Mouse (Mus musculus): ENCODE results near the gene Hcn1. TPM values are rescaled to one million over a fixed set of nuclear protein-coding genes. Genes with fewer than 3 reads are reported as not detected.

Hcn1 gene
- total and polyA plus RNA-seq, 3 experiments, result 0.59 to 1.3 (median 1.2) TPM

DNA sequence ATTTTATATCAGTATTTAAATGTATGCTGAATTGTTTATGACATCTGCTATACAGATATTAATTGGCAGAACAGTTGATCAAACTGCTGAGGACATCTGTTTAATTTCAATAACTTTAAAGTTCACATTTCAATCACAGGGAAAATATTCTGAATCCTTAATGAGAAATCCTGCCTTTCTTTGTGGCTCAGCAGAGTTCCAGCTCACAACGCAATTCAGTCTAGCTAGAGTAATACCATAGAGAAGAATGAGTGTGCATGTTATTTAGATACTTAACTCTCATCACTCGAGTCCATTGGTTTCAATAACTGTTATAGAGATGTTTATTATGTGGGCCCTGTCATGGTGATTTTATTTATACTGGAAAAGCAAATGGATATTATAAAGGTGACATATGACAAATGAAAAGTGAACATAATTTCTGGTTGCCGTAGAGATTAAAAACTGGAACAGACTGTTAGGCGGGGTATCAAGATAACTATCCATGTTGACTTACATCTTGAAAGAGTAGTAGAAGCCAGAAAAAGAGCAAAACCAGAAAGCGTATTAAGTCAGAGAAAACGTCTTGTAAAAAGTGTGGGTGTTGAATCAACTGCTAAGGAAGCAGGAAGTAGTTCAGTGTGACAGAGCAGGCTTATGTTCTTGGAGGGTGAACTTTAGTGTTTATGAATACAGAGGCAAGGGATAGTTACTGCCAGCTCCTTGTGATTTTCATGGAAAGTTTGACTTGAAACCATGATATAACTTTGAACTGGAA lies 250.0 kb downstream of the Hcn1 start:
- Histone ChIP-seq H3K4me3 (no peak overlapping the region), H3K9ac (ENCODE audit: low read depth, low read length) (no peak overlapping the region), H3K79me2 (replicated peaks; ENCODE audit: control insufficient read depth, insufficient read depth, low read length) (no peaks in the 10 kb centered on the region), H3K4me1 (ENCODE audit: control insufficient read depth, insufficient read depth, low read length) (no peaks in the 10 kb centered on the region), H3K36me3 (ENCODE audit: control insufficient read depth, insufficient read depth, low read length) (no peaks in the 10 kb centered on the region), H3K27ac (no peak overlapping the region), H3K27me3 (ENCODE audit: control insufficient read depth, insufficient read depth, low read length) (no peaks in the 10 kb centered on the region)
- TF ChIP-seq EP300 (IDR thresholded peaks at IDR 0.05; ENCODE audit: insufficient read depth, low read depth, low read length), result no peak
- no peak for TF ChIP-seq CTCF (IDR thresholded peaks at IDR 0.05)
- no peak for TF ChIP-seq POLR2A (IDR thresholded peaks at IDR 0.05; ENCODE audit: insufficient read depth, low read depth, low read length)
- WGBS, result 68% methylated on average over 6 of the region's 6 CpGs
- intact Hi-C loops (cut with DNase I), result no loop called here
- no peak for DNase-seq

DNA sequence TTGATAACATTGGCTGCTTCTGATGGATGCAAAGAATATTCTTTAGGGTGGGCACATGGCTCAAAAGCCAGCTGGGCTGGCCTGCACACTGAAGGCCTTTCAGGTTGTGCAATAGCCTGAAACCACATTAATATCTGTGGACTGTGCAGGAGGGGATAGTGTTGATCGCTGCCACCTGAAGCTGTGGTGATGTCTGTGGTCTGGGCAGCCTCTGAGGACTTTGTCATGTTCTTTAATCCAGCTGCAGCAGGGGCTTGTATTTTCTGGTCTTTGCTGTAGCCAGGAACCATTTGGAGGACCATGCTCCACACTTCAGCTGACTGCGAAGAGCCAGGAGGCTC lies 250.6 kb downstream of the Hcn1 start:
- no peak for DNase-seq
- H3K4me1 ChIP-seq (ENCODE audit: control insufficient read depth, insufficient read depth, low read length), result no peaks in the 10 kb centered on the region
- no peaks in the 10 kb centered on the region for H3K79me2 ChIP-seq (replicated peaks; ENCODE audit: control insufficient read depth, insufficient read depth, low read length)
- H3K27ac ChIP-seq, result no peak overlapping the region
- TF ChIP-seq CTCF (IDR thresholded peaks at IDR 0.05), result no peak
- TF ChIP-seq POLR2A (IDR thresholded peaks at IDR 0.05; ENCODE audit: insufficient read depth, low read depth, low read length), result no peak
- TF ChIP-seq EP300 (IDR thresholded peaks at IDR 0.05; ENCODE audit: insufficient read depth, low read depth, low read length), result no peak
- H3K27me3 ChIP-seq (ENCODE audit: control insufficient read depth, insufficient read depth, low read length), result no peaks in the 10 kb centered on the region
- intact Hi-C loops (cut with DNase I), result no loop called here
- no peak overlapping the region for H3K9ac ChIP-seq (ENCODE audit: low read depth, low read length)
- WGBS, result 84% methylated on average over 2 of the region's 2 CpGs
- no peaks in the 10 kb centered on the region for H3K36me3 ChIP-seq (ENCODE audit: control insufficient read depth, insufficient read depth, low read length)
- no peak overlapping the region for H3K4me3 ChIP-seq

DNA sequence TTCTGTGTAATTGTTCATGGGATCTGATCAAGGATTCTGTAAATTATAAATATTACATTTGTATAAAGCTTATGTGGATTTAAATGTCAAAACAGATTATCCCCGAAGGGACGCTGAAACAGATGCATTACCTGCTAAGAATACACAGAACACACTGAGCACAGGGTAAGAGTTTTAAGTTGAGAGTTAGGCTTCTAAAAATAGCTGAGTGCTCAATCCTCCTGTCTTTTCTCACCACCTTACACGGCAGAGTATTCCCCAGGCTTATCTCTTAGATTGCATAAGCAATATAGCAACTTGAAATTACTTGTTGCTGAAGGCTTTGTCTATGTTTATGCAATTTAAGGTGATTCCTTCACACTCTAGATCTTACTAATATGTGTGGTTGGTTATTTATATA lies 256.3 kb downstream of the Hcn1 start:
- Histone ChIP-seq H3K79me2 (replicated peaks; ENCODE audit: control insufficient read depth, insufficient read depth, low read length) (no peaks in the 10 kb centered on the region), H3K36me3 (ENCODE audit: control insufficient read depth, insufficient read depth, low read length) (no peaks in the 10 kb centered on the region), H3K4me1 (ENCODE audit: control insufficient read depth, insufficient read depth, low read length) (no peaks in the 10 kb centered on the region; the same call in 1 of the 2 replicates), H3K4me3 (no peak overlapping the region), H3K27me3 (ENCODE audit: control insufficient read depth, insufficient read depth, low read length) (no peaks in the 10 kb centered on the region), H3K9ac (ENCODE audit: low read depth, low read length) (no peak overlapping the region), H3K27ac (no peak overlapping the region)
- TF ChIP-seq EP300 (IDR thresholded peaks at IDR 0.05; ENCODE audit: insufficient read depth, low read depth, low read length) (no peak), POLR2A (IDR thresholded peaks at IDR 0.05; ENCODE audit: insufficient read depth, low read depth, low read length) (no peak), CTCF (IDR thresholded peaks at IDR 0.05) (no peak)
- DNase-seq, result no peak
- WGBS, result 40% methylated on average over 3 of the region's 3 CpGs
- intact Hi-C loops (cut with DNase I), result no loop called here

- intact Hi-C loops (cut with DNase I), result no loop called here
- Histone ChIP-seq H3K36me3 (ENCODE audit: control insufficient read depth, insufficient read depth, low read length) (no peaks in the 10 kb centered on the region), H3K27me3 (ENCODE audit: control insufficient read depth, insufficient read depth, low read length) (no peaks in the 10 kb centered on the region), H3K27ac (no peak overlapping the region), H3K9ac (ENCODE audit: low read depth, low read length) (no peak overlapping the region), H3K4me1 (ENCODE audit: control insufficient read depth, insufficient read depth, low read length) (no peaks in the 10 kb centered on the region), H3K79me2 (replicated peaks; ENCODE audit: control insufficient read depth, insufficient read depth, low read length) (no peaks in the 10 kb centered on the region), H3K4me3 (no peak overlapping the region)
- WGBS, result 58% methylated on average over 8 of the region's 8 CpGs
- TF ChIP-seq POLR2A (IDR thresholded peaks at IDR 0.05; ENCODE audit: insufficient read depth, low read depth, low read length) (no peak), CTCF (IDR thresholded peaks at IDR 0.05) (no peak), EP300 (IDR thresholded peaks at IDR 0.05; ENCODE audit: insufficient read depth, low read depth, low read length) (no peak)
- DNase-seq, result no peak
These were observed 275.7 kb downstream of the Hcn1 start for GRCm38 (mm10) chr13:117877787-117878186.

DNA sequence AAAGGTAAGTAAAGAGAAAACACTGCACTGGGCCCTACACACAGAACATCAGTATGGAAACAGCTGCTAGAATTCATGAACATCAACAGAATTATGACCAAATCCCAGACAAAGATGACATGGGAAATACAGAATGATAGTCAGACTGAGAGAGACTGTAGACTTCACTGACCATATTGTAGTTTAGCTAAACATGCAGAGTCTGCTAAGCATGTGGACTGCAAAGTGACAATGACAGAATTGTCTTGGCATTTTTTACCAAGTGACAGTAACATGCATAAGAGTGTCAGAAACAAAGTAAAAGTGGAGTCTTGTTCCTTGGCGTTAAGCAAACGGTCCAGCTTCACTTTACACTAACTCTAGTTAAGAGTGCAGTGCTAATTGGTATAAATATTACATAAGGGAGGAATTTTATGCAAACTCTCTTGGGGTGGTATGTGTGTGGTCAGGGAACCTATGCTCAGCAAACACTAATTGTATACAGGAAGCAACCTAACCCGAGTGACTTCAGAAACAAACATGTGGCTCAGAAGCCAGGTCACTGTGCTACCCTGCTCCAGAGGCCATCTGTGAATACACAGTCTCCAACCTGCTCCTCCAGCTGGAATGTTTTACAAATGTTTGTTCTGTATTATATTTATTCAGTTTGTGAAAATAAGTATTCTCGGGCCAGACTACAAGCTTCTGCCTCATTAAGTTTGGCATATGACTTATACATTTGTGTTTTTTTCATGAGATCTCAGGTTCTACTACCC lies 278.5 kb downstream of the Hcn1 start:
- no peak for DNase-seq
- WGBS, result 73% methylated on average over 4 of the region's 4 CpGs
- no peaks in the 10 kb centered on the region for H3K36me3 ChIP-seq (ENCODE audit: control insufficient read depth, insufficient read depth, low read length)
- no peak overlapping the region for H3K27ac ChIP-seq
- H3K4me3 ChIP-seq, result no peak overlapping the region
- no peaks in the 10 kb centered on the region for H3K79me2 ChIP-seq (replicated peaks; ENCODE audit: control insufficient read depth, insufficient read depth, low read length)
- intact Hi-C loops (cut with DNase I), result no loop called here
- no peaks in the 10 kb centered on the region for H3K4me1 ChIP-seq (ENCODE audit: control insufficient read depth, insufficient read depth, low read length)
- H3K27me3 ChIP-seq (ENCODE audit: control insufficient read depth, insufficient read depth, low read length), result no peaks in the 10 kb centered on the region
- H3K9ac ChIP-seq (ENCODE audit: low read depth, low read length), result no peak overlapping the region
- TF ChIP-seq EP300 (IDR thresholded peaks at IDR 0.05; ENCODE audit: insufficient read depth, low read depth, low read length) (no peak), POLR2A (IDR thresholded peaks at IDR 0.05; ENCODE audit: insufficient read depth, low read depth, low read length) (no peak), CTCF (IDR thresholded peaks at IDR 0.05) (no peak)

DNA sequence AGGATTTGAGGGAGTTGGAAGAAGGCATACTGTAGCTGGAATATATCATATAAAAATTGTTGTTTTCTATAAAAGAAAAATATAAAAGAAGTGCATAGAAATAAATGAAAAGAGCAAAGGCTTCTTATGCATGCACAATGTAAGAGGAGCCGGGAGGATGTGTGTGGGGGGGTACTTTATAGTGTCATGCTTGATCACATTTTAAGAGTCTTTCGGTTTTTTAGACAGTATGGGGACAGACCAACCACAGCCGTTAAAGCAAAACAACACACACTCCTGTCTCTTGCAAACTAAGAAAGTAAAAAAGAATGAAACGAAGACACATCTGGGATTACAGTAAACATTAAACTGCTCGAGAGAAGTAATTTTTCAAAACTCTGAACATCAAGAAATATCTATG lies 290.0 kb downstream of the Hcn1 start:
- TF ChIP-seq CTCF (IDR thresholded peaks at IDR 0.05) (no peak), POLR2A (IDR thresholded peaks at IDR 0.05; ENCODE audit: insufficient read depth, low read depth, low read length) (no peak), EP300 (IDR thresholded peaks at IDR 0.05; ENCODE audit: insufficient read depth, low read depth, low read length) (no peak)
- intact Hi-C loops (cut with DNase I), result no loop called here

More for the DNA sequence above, 290.0 kb downstream of the Hcn1 start:
- H3K9ac ChIP-seq (ENCODE audit: low read depth, low read length), result no peak overlapping the region
- no peaks in the 10 kb centered on the region for H3K36me3 ChIP-seq (ENCODE audit: control insufficient read depth, insufficient read depth, low read length)
- H3K4me3 ChIP-seq, result no peak overlapping the region
- WGBS, result 76% methylated on average over 5 of the region's 5 CpGs
- no peaks in the 10 kb centered on the region for H3K27me3 ChIP-seq (ENCODE audit: control insufficient read depth, insufficient read depth, low read length)
- no peaks in the 10 kb centered on the region for H3K79me2 ChIP-seq (replicated peaks; ENCODE audit: control insufficient read depth, insufficient read depth, low read length)
- no peak for DNase-seq
- H3K27ac ChIP-seq, result no peak overlapping the region
- H3K4me1 ChIP-seq (ENCODE audit: control insufficient read depth, insufficient read depth, low read length), result no peaks in the 10 kb centered on the region
